ENCODE assay signal across 44 mouse cellular contexts in genomic region chr5:113330202-113330601, GRCm38 (mm10). TPM values are rescaled to one million over a fixed set of nuclear protein-coding genes. Genes with fewer than 3 reads are reported as not detected.
"Had no signal": no experiment of that assay in that cellular context is flagged by ENCODE, and none has a peak within 500 bp of the region (broad histone marks: within the 10 kb centered on the region; RNA-seq: fewer than 3 reads in every experiment).

No protein-coding gene starts in this region.

- H3K9me3 ChIP-seq: intestine, embryonic 15.5 days had no signal

- H3K27ac ChIP-seq: heart, embryonic 10.5 days; hindbrain, embryonic 10.5 days; hindbrain, embryonic 12.5 days; hindbrain, embryonic 14.5 days; intestine, embryonic 15.5 days; limb, embryonic 13.5 days; limb, embryonic 15.5 days; liver, embryonic 12.5 days; liver, embryonic 14.5 days had no signal

- H3K36me3 ChIP-seq: heart, embryonic 10.5 days; heart, embryonic 12.5 days; hindbrain, embryonic 10.5 days; hindbrain, embryonic 12.5 days; intestine, embryonic 15.5 days; limb, embryonic 13.5 days; limb, embryonic 15.5 days; liver, embryonic 12.5 days had no signal

- DNase-seq: gastrocnemius, postnatal 25 days; heart, adult 18-20 months; heart, postnatal 10 days; heart, postnatal 4 days; kidney, adult 18-20 months; kidney, adult 8-10 months; kidney, postnatal 14 days; kidney, postnatal 36 days; layer of hippocampus, adult 9-11 months; layer of hippocampus, postnatal 36 days; left cerebral cortex, postnatal 4 days had no signal

- H3K4me3 ChIP-seq: heart, embryonic 10.5 days; heart, embryonic 12.5 days; hindbrain, embryonic 10.5 days; hindbrain, embryonic 12.5 days; intestine, embryonic 15.5 days; limb, embryonic 13.5 days; limb, embryonic 15.5 days; liver, embryonic 12.5 days had no signal

- H3K9ac ChIP-seq: heart, embryonic 12.5 days; hindbrain, embryonic 12.5 days; hindbrain, embryonic 14.5 days; intestine, embryonic 15.5 days; limb, embryonic 13.5 days; limb, embryonic 15.5 days; liver, embryonic 12.5 days; liver, embryonic 14.5 days had no signal

- H3K4me1 ChIP-seq: liver, embryonic 12.5 days had no signal

RNA-seq across cellular contexts. Expression of gene Sgsm1, which starts 19.6 kb away (rescaled TPM):
- polyA plus RNA-seq: inflammation-experienced regulatory T-cells, adult 6 months had no signal

RNA-seq across cellular contexts. Expression of gene Aym1, which starts 26.9 kb away (rescaled TPM):
- total RNA-seq: gastrocnemius, adult 18-20 months; gastrocnemius, adult 8-10 months; gastrocnemius, postnatal 25 days; heart, adult 18-20 months; heart, adult 8-10 months; heart, postnatal 10 days; heart, postnatal 25 days; heart, postnatal 4 days; layer of hippocampus, adult 18-20 months; layer of hippocampus, adult 8-10 months; layer of hippocampus, postnatal 14 days; layer of hippocampus, postnatal 36 days; left cerebral cortex, adult 18-20 months; left cerebral cortex, adult 8-10 months; left cerebral cortex, postnatal 10 days; left cerebral cortex, postnatal 25 days; left cerebral cortex, postnatal 4 days; liver, adult 2 months had no signal
- polyA plus RNA-seq: gonadal fat pad, adult 2 months; heart, embryonic 10.5 days; heart, embryonic 12.5 days; heart, embryonic 14.5 days; heart, embryonic 16.5 days; hindbrain, embryonic 10.5 days; hindbrain, embryonic 12.5 days; hindbrain, embryonic 14.5 days; hindbrain, embryonic 16.5 days; inflammation-experienced regulatory T-cells, adult 6 months; intestine, embryonic 15.5 days; intestine, postnatal 0 days; kidney, embryonic 14.5 days; kidney, embryonic 16.5 days; large intestine, adult 2 months; limb, embryonic 11.5 days; limb, embryonic 13.5 days; limb, embryonic 15.5 days; liver, adult 2 months; liver, embryonic 12.5 days; liver, embryonic 14.5 days; liver, embryonic 16.5 days had no signal
